Comparison of ENCODE assay signal across 17 mouse cellular contexts in genomic region chr17:84529356-84529755, GRCm38 (mm10). TPM values are rescaled to one million over a fixed set of nuclear protein-coding genes. Genes with fewer than 3 reads are reported as not detected.
DNase-seq lines count a peak whose midpoint lies in the region; ATAC-seq and TF ChIP-seq lines count a peak whose summit lies in the region.
"Had no signal": no experiment of that assay in that cellular context is flagged by ENCODE, and none has a peak within 500 bp of the region (broad histone marks: within the 10 kb centered on the region; RNA-seq: fewer than 3 reads in every experiment).

No protein-coding gene starts in this region.

- peak overlapping the region; percentile 41 to 49; a peak in 2 of 4 replicates for H3K27ac ChIP-seq in heart, embryonic 14.5 days (replicated peaks in 1 of 2; ENCODE audit: control insufficient read depth in 1 of 2, insufficient read depth in 1 of 2, low read depth in 2 of 2, low read length in 2 of 2)
- H3K27ac ChIP-seq in heart, embryonic 12.5 days (ENCODE audit: poor library complexity, severe bottlenecking) = no peak overlapping the region
- peak overlapping the region; percentile 76 for H3K27ac ChIP-seq in lung, embryonic 14.5 days (ENCODE audit: low read depth)
- peak overlapping the region; percentile 61; the same call in 1 of the 2 replicates for H3K27ac ChIP-seq in limb, embryonic 13.5 days
- no peak overlapping the region for H3K27ac ChIP-seq in forebrain, embryonic 16.5 days (ENCODE audit: low read length)
- H3K27ac ChIP-seq: hindbrain, embryonic 12.5 days; liver, embryonic 13.5 days had no signal

- TF ChIP-seq CTCF in lung, embryonic 14.5 days (IDR thresholded peaks at IDR 0.05; ENCODE audit: low read depth) = no peak

- H3K4me3 ChIP-seq in heart, embryonic 14.5 days (ENCODE audit: control insufficient read depth in 1 of 2, insufficient read depth in 1 of 2, low read depth in 1 of 2, low read length in 2 of 2) = no peak overlapping the region
- no peak overlapping the region for H3K4me3 ChIP-seq in heart, embryonic 12.5 days
- no peak overlapping the region for H3K4me3 ChIP-seq in lung, embryonic 14.5 days (ENCODE audit: low read depth, low read length)
- no peak overlapping the region for H3K4me3 ChIP-seq in limb, embryonic 13.5 days
- no peak overlapping the region for H3K4me3 ChIP-seq in forebrain, embryonic 16.5 days (replicated peaks; ENCODE audit: low read length)
- H3K4me3 ChIP-seq: hindbrain, embryonic 12.5 days; liver, embryonic 13.5 days had no signal

- no peaks in the 10 kb centered on the region for H3K36me3 ChIP-seq in heart, embryonic 14.5 days (ENCODE audit: control insufficient read depth, insufficient read depth, low read length)
- H3K36me3 ChIP-seq in heart, embryonic 12.5 days = no peaks in the 10 kb centered on the region
- no peaks in the 10 kb centered on the region for H3K36me3 ChIP-seq in lung, embryonic 14.5 days (ENCODE audit: insufficient read depth)
- no peaks in the 10 kb centered on the region for H3K36me3 ChIP-seq in limb, embryonic 13.5 days
- no peaks in the 10 kb centered on the region for H3K36me3 ChIP-seq in forebrain, embryonic 16.5 days (ENCODE audit: control insufficient read depth, insufficient read depth)
- H3K36me3 ChIP-seq: hindbrain, embryonic 12.5 days; liver, embryonic 13.5 days had no signal

- H3K4me1 ChIP-seq in heart, embryonic 14.5 days (ENCODE audit: control insufficient read depth in 2 of 2, insufficient read depth in 2 of 2, low read length in 2 of 2) = peaks cover 7 to 12% of the 10 kb centered on the region in 2 experiments; a peak in 3 of 4 replicates
- peaks cover 17% of the 10 kb centered on the region for H3K4me1 ChIP-seq in heart, embryonic 12.5 days (replicated peaks)
- H3K4me1 ChIP-seq in lung, embryonic 14.5 days (ENCODE audit: insufficient read depth) = peaks cover 29% of the 10 kb centered on the region
- H3K4me1 ChIP-seq in limb, embryonic 13.5 days = peaks cover 33% of the 10 kb centered on the region
- H3K4me1 ChIP-seq in forebrain, embryonic 16.5 days (replicated peaks; ENCODE audit: control insufficient read depth, insufficient read depth, low read length) = no peaks in the 10 kb centered on the region; the same call in 1 of the 2 replicates
- H3K4me1 ChIP-seq: liver, embryonic 13.5 days had no signal

- ATAC-seq in heart, embryonic 14.5 days (ENCODE audit: insufficient number of reproducible peaks, insufficient read depth, low FRiP score, low read depth) = no peak
- no peak for ATAC-seq in heart, embryonic 12.5 days (ENCODE audit: insufficient number of reproducible peaks, low FRiP score)
- no peak for ATAC-seq in lung, embryonic 14.5 days (ENCODE audit: insufficient read depth)
- no peak for ATAC-seq in limb, embryonic 13.5 days (ENCODE audit: low FRiP score, low read depth)
- ATAC-seq in forebrain, embryonic 16.5 days = no peak
- ATAC-seq: CD4-positive, CD25-positive, alpha-beta regulatory T cell, adult 4 months; midbrain, embryonic 16.5 days had no signal

- 57% methylated on average over 4 of the region's 4 CpGs for WGBS in heart, embryonic 14.5 days
- 65% methylated on average over 4 of the region's 4 CpGs for WGBS in heart, embryonic 12.5 days
- WGBS in lung, embryonic 14.5 days = 65% methylated on average over 4 of the region's 4 CpGs
- 62% methylated on average over 4 of the region's 4 CpGs for WGBS in limb, embryonic 13.5 days
- WGBS in forebrain, embryonic 16.5 days = 78% methylated on average over 4 of the region's 4 CpGs

- no peaks in the 10 kb centered on the region for H3K9me3 ChIP-seq in heart, embryonic 14.5 days (ENCODE audit: control insufficient read depth, low read length)
- no peaks in the 10 kb centered on the region for H3K9me3 ChIP-seq in heart, embryonic 12.5 days (replicated peaks)
- H3K9me3 ChIP-seq in lung, embryonic 14.5 days (ENCODE audit: low read depth, low read length) = no peaks in the 10 kb centered on the region
- no peaks in the 10 kb centered on the region for H3K9me3 ChIP-seq in limb, embryonic 13.5 days
- no peaks in the 10 kb centered on the region for H3K9me3 ChIP-seq in forebrain, embryonic 16.5 days (ENCODE audit: control insufficient read depth, low read length)
- H3K9me3 ChIP-seq: hindbrain, embryonic 12.5 days; liver, embryonic 13.5 days had no signal

- H3K9ac ChIP-seq in heart, embryonic 14.5 days (ENCODE audit: low read length) = no peak overlapping the region
- no peak overlapping the region for H3K9ac ChIP-seq in heart, embryonic 12.5 days
- H3K9ac ChIP-seq in lung, embryonic 14.5 days = no peak overlapping the region
- H3K9ac ChIP-seq in limb, embryonic 13.5 days = no peak overlapping the region
- no peak overlapping the region for H3K9ac ChIP-seq in forebrain, embryonic 16.5 days (replicated peaks; ENCODE audit: low read depth, low read length)
- H3K9ac ChIP-seq: hindbrain, embryonic 12.5 days; liver, embryonic 13.5 days had no signal

- no peak overlapping the region for H3K4me2 ChIP-seq in heart, embryonic 14.5 days (ENCODE audit: low read length)
- no peak overlapping the region for H3K4me2 ChIP-seq in heart, embryonic 12.5 days
- H3K4me2 ChIP-seq in lung, embryonic 14.5 days = no peak overlapping the region
- no peak overlapping the region for H3K4me2 ChIP-seq in limb, embryonic 13.5 days (replicated peaks)
- no peak overlapping the region for H3K4me2 ChIP-seq in forebrain, embryonic 16.5 days (ENCODE audit: low read length)
- H3K4me2 ChIP-seq: hindbrain, embryonic 12.5 days; liver, embryonic 13.5 days had no signal

- no peak for DNase-seq in lung, embryonic 14.5 days
- no peak for DNase-seq in lung, postnatal 14 days
- peak; percentile 36 for DNase-seq in brain, adult 2 months (ENCODE audit: low read depth, low spot score)
- DNase-seq in retina, embryonic 14.5 days (ENCODE audit: low spot score) = no peak
- DNase-seq: adrenal gland, postnatal 25 days; heart, adult 18-20 months; kidney, adult 2 months; kidney, postnatal 4 days; liver, embryonic 13.5 days; right cerebral cortex, postnatal 25 days had no signal

- no peaks in the 10 kb centered on the region for H3K27me3 ChIP-seq in heart, embryonic 14.5 days (ENCODE audit: control insufficient read depth, insufficient read depth, low read length)
- H3K27me3 ChIP-seq in heart, embryonic 12.5 days (replicated peaks) = no peaks in the 10 kb centered on the region
- no peaks in the 10 kb centered on the region for H3K27me3 ChIP-seq in lung, embryonic 14.5 days (ENCODE audit: insufficient read depth, low read length)
- no peaks in the 10 kb centered on the region for H3K27me3 ChIP-seq in limb, embryonic 13.5 days
- no peaks in the 10 kb centered on the region for H3K27me3 ChIP-seq in forebrain, embryonic 16.5 days (replicated peaks; ENCODE audit: control insufficient read depth, insufficient read depth, low read length)
- H3K27me3 ChIP-seq: hindbrain, embryonic 12.5 days; liver, embryonic 13.5 days had no signal

RNA-seq across cellular contexts. Expression of gene Plekhh2, which starts 17.7 kb away (rescaled TPM):
- polyA plus RNA-seq in heart, embryonic 14.5 days (2014; fragmentation: Nextera tagmentation; extraction: Ambion mirVana) = 2.5 and 2.7 TPM in 2 replicates
- 3.3 and 3.6 TPM in 2 replicates for polyA plus RNA-seq in heart, embryonic 12.5 days (2016; fragmentation: Nextera tagmentation; extraction: Ambion mirVana)
- polyA plus RNA-seq in lung, embryonic 14.5 days (2014; fragmentation: Nextera tagmentation; extraction: Ambion mirVana) = 11.1 and 13.0 TPM in 2 replicates
- 8.1 and 8.8 TPM in 2 replicates for polyA plus RNA-seq in limb, embryonic 13.5 days (2015; fragmentation: Nextera tagmentation; extraction: Ambion mirVana)
- polyA plus RNA-seq in forebrain, embryonic 16.5 days (2015; fragmentation: Nextera tagmentation; extraction: Ambion mirVana) = 0.84 and 1.7 TPM in 2 replicates
- polyA plus RNA-seq: CD4-positive, CD25-positive, alpha-beta regulatory T cell, adult 4 months had no signal

Comparison
In these comparisons a context has a peak if more than half of its experiments do, and no peak if none do; other contexts are left out.
1. H3K27ac ChIP-seq: peak in heart, embryonic 14.5 days (2 of 2), lung, embryonic 14.5 days (single experiment) and limb, embryonic 13.5 days (single experiment); none in heart, embryonic 12.5 days (single experiment) and forebrain, embryonic 16.5 days (single experiment).